Mouse (Mus musculus) forebrain, embryonic 15.5 days (tissue): ENCODE results near the gene Zfp503. TPM values are rescaled to one million over a fixed set of nuclear protein-coding genes. Genes with fewer than 3 reads are reported as not detected.

ENCODE experiments used
- ATAC-seq: fragments of 200-750 bp; cut with Nextera tagmentation; replicated peaks from 2 replicates; pipeline ENCODE4 v1.8.0; 2017; ENCODE audit warnings: mild to moderate bottlenecking, moderate TSS enrichment, moderate library complexity
- H3K27ac ChIP-seq: fragments of 300-500 bp; sonication (generic); replicated peaks from 2 replicates; pipeline ENCODE4 v1.5.1; 2015; ENCODE audit warnings: mild to moderate bottlenecking, inconsistent platforms
- H3K27me3 ChIP-seq: fragments of 300-500 bp; sonication (generic); 2 replicates; pipeline ENCODE4 v1.6.1; 2015; ENCODE audit warnings: inconsistent platforms
- H3K36me3 ChIP-seq: fragments of 300-500 bp; sonication (generic); 2 replicates; pipeline ENCODE4 v1.6.1; 2015; ENCODE audit warnings: mild to moderate bottlenecking, inconsistent platforms
- H3K4me1 ChIP-seq: fragments of 300-500 bp; sonication (generic); 2 replicates; pipeline ENCODE4 v1.6.1; 2015; ENCODE audit warnings: inconsistent platforms
- H3K4me2 ChIP-seq: fragments of 300-500 bp; sonication (generic); replicated peaks from 2 replicates; pipeline ENCODE4 v1.6.1; 2015; ENCODE audit warnings: mild to moderate bottlenecking, inconsistent platforms
- H3K4me3 ChIP-seq: fragments of 300-500 bp; sonication (generic); 2 replicates; pipeline ENCODE4 v1.5.1; 2015; ENCODE audit warnings: mild to moderate bottlenecking, inconsistent platforms
- H3K9ac ChIP-seq: fragments of 300-500 bp; sonication (generic); replicated peaks from 2 replicates; pipeline ENCODE4 v1.6.1; 2015; ENCODE audit warnings: mild to moderate bottlenecking, inconsistent platforms
- H3K9me3 ChIP-seq: fragments of 300-500 bp; sonication (generic); 2 replicates; pipeline ENCODE4 v1.6.1; 2016; ENCODE audit warnings: inconsistent platforms
- WGBS: fragments of 180-500 bp; shearing (Covaris S2); methylation state at CpG from one replicate; pipeline ENCODE4 v1.1.7; 2015; ENCODE audit warnings: mixed read lengths; 5-methylcytosine and 5-hydroxymethylcytosine counted together
- microRNA-seq: library from miRNA; unstranded; fragments of <30 nt; microRNA quantifications from one replicate; pipeline ENCODE4, GENCODE M21; 2016
- polyA plus RNA-seq: library from polyadenylated mRNA; unstranded; fragments of >200 nt; fragmentation: Nextera tagmentation; extraction: Ambion mirVana; gene quantifications from 2 replicates; pipeline ENCODE4 v1.2.1, GENCODE M21; 2015

Gene Zfp503
- polyA plus RNA-seq, 1 experiment from 2014 or later: 7.4 TPM

GRCm38 (mm10) chr14:21952541-21952940 lies 36.9 kb downstream of the Zfp503 start:
- ATAC-seq: no peak
- H3K36me3 ChIP-seq: no peaks in the 10 kb centered on the region
- no peak overlapping the region for H3K9ac ChIP-seq
- H3K27ac ChIP-seq: no peak overlapping the region
- no peaks in the 10 kb centered on the region for H3K4me1 ChIP-seq
- H3K9me3 ChIP-seq: no peaks in the 10 kb centered on the region
- no peaks in the 10 kb centered on the region for H3K27me3 ChIP-seq
- no peak overlapping the region for H3K4me2 ChIP-seq
- WGBS: 82% methylated on average over 7 of the region's 7 CpGs
- H3K4me3 ChIP-seq: no peak overlapping the region

DNA sequence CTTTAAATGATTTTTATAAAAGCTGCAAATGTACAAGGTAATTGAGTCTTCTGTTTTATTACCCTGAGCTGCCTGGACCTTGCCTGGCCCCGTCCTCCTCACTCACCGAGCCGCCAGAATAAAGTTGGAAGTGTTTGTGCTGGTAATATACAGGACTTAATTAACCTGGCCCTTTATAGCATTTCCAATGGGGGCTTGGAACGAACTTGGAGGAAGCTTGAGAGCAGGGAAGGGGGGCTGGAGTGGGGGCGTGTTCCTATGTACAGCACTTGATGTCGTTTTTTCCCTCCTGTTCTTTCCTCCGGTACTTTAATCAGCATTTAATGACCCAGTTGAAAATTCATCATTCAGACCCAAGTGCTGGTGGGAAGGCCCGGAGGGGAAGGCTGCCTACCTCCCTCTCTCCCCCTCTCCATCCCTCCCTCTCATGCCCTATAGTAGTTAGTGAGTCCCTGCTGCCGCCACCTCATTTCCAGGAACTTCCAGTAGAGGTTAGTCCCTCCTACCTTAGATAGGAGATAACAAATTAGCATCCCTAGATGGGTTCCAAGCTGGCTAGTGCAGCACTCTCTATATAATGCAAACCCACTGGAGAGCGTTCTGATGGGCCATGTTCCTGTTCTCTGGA lies 37.4 kb downstream of the Zfp503 start:
- ATAC-seq: no peak
- Histone ChIP-seq H3K9ac (no peak overlapping the region), H3K4me3 (no peak overlapping the region), H3K36me3 (no peaks in the 10 kb centered on the region), H3K4me2 (no peak overlapping the region), H3K27ac (no peak overlapping the region), H3K9me3 (no peaks in the 10 kb centered on the region), H3K27me3 (no peaks in the 10 kb centered on the region), H3K4me1 (no peaks in the 10 kb centered on the region)
- 39% methylated on average over 10 of the region's 10 CpGs for WGBS

DNA sequence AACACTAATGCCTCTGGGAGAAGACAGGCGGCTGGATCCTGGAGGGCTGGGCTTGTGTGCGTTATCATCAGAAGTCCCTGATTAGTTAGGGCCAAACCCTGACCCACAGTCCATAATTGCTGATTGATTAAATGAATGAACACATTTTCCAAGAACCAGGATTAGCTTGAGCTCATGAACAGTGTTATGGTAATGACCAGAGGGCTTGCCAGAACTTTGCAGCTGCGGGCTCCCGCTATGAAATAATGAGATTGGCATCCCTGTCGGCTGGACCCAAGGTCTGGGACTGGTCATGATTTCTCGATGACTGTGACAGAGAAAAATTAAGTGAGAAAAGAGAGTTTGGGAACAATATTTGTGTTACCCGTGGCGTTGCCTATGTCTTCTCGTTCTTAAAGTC lies 44.5 kb downstream of the Zfp503 start:
- H3K27ac ChIP-seq: no peak overlapping the region
- H3K9ac ChIP-seq: no peak overlapping the region
- no peak overlapping the region for H3K4me3 ChIP-seq
- H3K4me1 ChIP-seq: no peaks in the 10 kb centered on the region
- no peak overlapping the region for H3K4me2 ChIP-seq
- WGBS: 48% methylated on average over 9 of the region's 9 CpGs
- peak; percentile 60; the same call in 1 of the 2 replicates for ATAC-seq
- H3K9me3 ChIP-seq: no peaks in the 10 kb centered on the region
- no peaks in the 10 kb centered on the region for H3K36me3 ChIP-seq
- H3K27me3 ChIP-seq: no peaks in the 10 kb centered on the region

DNA sequence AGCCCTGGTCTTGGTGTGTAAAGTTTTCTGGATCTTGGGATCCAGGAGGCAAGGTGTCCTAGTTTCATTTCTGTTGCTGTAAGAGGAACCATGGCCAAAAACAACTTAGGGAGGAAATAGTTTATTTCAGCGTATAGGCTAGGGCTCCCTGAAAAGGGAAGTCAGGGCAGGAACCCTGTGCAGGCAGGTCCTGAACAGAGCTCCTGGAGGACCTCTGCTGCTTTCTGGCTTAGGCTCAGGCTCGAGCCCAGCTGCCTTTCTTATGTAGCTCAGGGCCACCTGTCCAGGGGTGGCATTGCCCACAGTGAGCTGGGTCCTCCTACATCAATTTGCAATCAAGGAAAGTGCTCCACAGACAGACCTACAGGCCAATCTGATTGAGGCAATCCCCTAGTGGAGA lies 47.8 kb downstream of the Zfp503 start:
- H3K27me3 ChIP-seq: no peaks in the 10 kb centered on the region
- H3K4me3 ChIP-seq: no peak overlapping the region
- no peaks in the 10 kb centered on the region for H3K36me3 ChIP-seq
- no peak for ATAC-seq
- no peaks in the 10 kb centered on the region for H3K9me3 ChIP-seq
- no peaks in the 10 kb centered on the region for H3K4me1 ChIP-seq
- no peak overlapping the region for H3K4me2 ChIP-seq
- H3K27ac ChIP-seq: no peak overlapping the region
- H3K9ac ChIP-seq: no peak overlapping the region
- WGBS: 69% methylated on average over 2 of the region's 2 CpGs

GRCm38 (mm10) chr14:21937116-21937515 lies 52.3 kb downstream of the Zfp503 start:
- H3K36me3 ChIP-seq: no peaks in the 10 kb centered on the region
- ATAC-seq: no peak
- 87% methylated on average over 2 of the region's 2 CpGs for WGBS

DNA sequence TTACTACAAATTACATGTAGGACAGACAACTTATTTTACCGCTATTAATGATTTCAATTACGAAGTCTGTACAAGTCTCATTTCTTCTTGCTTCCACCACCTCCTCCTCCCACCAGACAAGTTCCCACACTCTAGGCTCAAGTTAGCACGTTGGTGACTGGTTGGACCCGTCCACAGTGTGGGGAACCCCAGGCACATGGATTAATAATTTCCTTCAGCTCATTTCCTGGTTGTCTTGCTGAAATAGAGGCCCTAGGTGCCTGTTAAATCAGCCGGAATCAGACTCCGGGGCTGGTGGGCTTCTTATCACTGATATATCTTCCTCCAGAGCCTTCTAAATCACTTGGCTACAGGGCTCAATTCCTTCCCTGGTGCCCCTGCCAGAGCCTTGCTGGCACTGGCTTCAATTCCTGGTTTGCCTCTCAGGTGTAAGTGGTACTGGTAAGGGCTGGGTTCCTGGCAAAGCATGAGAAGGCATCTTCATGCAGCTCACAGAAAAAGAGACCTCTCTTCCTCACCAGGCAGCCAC lies 53.2 kb downstream of the Zfp503 start:
- Histone ChIP-seq H3K27ac (no peak overlapping the region), H3K9me3 (no peaks in the 10 kb centered on the region), H3K27me3 (no peaks in the 10 kb centered on the region), H3K9ac (no peak overlapping the region), H3K4me3 (no peak overlapping the region), H3K36me3 (no peaks in the 10 kb centered on the region), H3K4me2 (no peak overlapping the region), H3K4me1 (no peaks in the 10 kb centered on the region)
- no peak for ATAC-seq
- 86% methylated on average over 6 of the region's 6 CpGs for WGBS

More at GRCm38 (mm10) chr14:21937116-21937515, 52.3 kb downstream of the Zfp503 start:
- H3K9ac ChIP-seq: no peak overlapping the region
- no peaks in the 10 kb centered on the region for H3K9me3 ChIP-seq
- no peaks in the 10 kb centered on the region for H3K4me1 ChIP-seq
- no peak overlapping the region for H3K4me3 ChIP-seq
- no peak overlapping the region for H3K4me2 ChIP-seq
- no peaks in the 10 kb centered on the region for H3K27me3 ChIP-seq
- H3K27ac ChIP-seq: no peak overlapping the region

Small RNA genes lying within 50 kb of the gene (microRNA-seq; reads per million reads assigned to microRNA genes)
- gene Gm27532: not detected

Other genes starting within 250 kb of the Zfp503 start
- 24.2 and 24.6 TPM in 2 replicates for gene Samd8, start 239.1 kb downstream of the Zfp503 start, polyA plus RNA-seq
- gene Dusp13, start 238.4 kb downstream of the Zfp503 start, polyA plus RNA-seq: not detected in 2 replicates
- gene Vdac2, start 164.4 kb downstream of the Zfp503 start, polyA plus RNA-seq: 245 and 250 TPM in 2 replicates
- gene Comtd1, start 140.6 kb downstream of the Zfp503 start, polyA plus RNA-seq: 31.7 and 33.0 TPM in 2 replicates
- 0.15 TPM in 1 of 2 replicates, not detected in the other for gene Lrmda, start 30.1 kb upstream of the Zfp503 start, polyA plus RNA-seq